Mouse (Mus musculus) ES-E14 (cell line): ENCODE measurements around the gene Sod3. TPM values are rescaled to one million over a fixed set of nuclear protein-coding genes. Genes with fewer than 3 reads are reported as not detected.

Source experiments
- DNase-seq: peaks from one replicate; pipeline ENCODE4 v3.0.0-alpha.2; 2013; ENCODE audit warnings: low read depth, low spot score
- H3K27ac ChIP-seq: 2 replicates; pipeline ENCODE4 v1.5.1; 2012; ENCODE audit warnings: low read depth, mild to moderate bottlenecking, low read length, moderate library complexity, mixed read lengths; ENCODE audit not compliant: poor library complexity, insufficient read depth, severe bottlenecking
- H3K36me3 ChIP-seq: 2 replicates; pipeline ENCODE4 v1.6.1; 2012; ENCODE audit warnings: mild to moderate bottlenecking, low read length, moderate library complexity, mixed read lengths; ENCODE audit not compliant: control insufficient read depth, poor library complexity, insufficient read depth, severe bottlenecking
- H3K4me1 ChIP-seq, 2 experiments: fragments of 150-350 bp in 1 of 2; sonication (generic) in 1 of 2; 2 replicates each; pipeline ENCODE4 v1.6.1; 2012; ENCODE audit warnings: low read length in 2 of 2, mild to moderate bottlenecking in 1 of 2, mixed read lengths in 1 of 2; ENCODE audit not compliant: control insufficient read depth in 2 of 2, insufficient read depth in 2 of 2, poor library complexity in 1 of 2
- H3K4me3 ChIP-seq, 2 experiments: fragments of 150-350 bp in 1 of 2; sonication (generic) in 1 of 2; 2 replicates each; pipeline ENCODE4 v1.5.1; 2012; ENCODE audit warnings: low read length in 2 of 2, low read depth in 1 of 2, mild to moderate bottlenecking in 1 of 2, mixed read lengths in 1 of 2; ENCODE audit not compliant: insufficient read depth in 1 of 2, poor library complexity in 1 of 2, severe bottlenecking in 1 of 2
- H3K9ac ChIP-seq: 2 replicates; pipeline ENCODE4 v1.6.1; 2012; ENCODE audit warnings: low read depth, mild to moderate bottlenecking, low read length, mixed read lengths; ENCODE audit not compliant: poor library complexity, insufficient read depth, severe bottlenecking
- H3K9me3 ChIP-seq: fragments of 150-350 bp; sonication (generic); 2 replicates; pipeline ENCODE4 v1.6.1; 2012; ENCODE audit warnings: low read depth, mild to moderate bottlenecking, low read length; ENCODE audit not compliant: control insufficient read depth, insufficient read depth
- CHD2 ChIP-seq: IDR thresholded peaks from 2 replicates; pipeline ENCODE4 v1.6.1; 2014; ENCODE audit warnings: mild to moderate bottlenecking, low read depth, low read length, inconsistent platforms
- HCFC1 ChIP-seq: IDR thresholded peaks from 2 replicates; pipeline ENCODE4 v1.6.1; 2012; ENCODE audit warnings: low read length, inconsistent platforms, borderline replicate concordance; ENCODE audit not compliant: insufficient read depth
- MAFK ChIP-seq: IDR thresholded peaks from 2 replicates; pipeline ENCODE4 v1.6.1; 2014; ENCODE audit warnings: mild to moderate bottlenecking, low read depth, low read length, inconsistent platforms; ENCODE audit not compliant: insufficient read depth
- ZC3H11A ChIP-seq: IDR thresholded peaks from 2 replicates; pipeline ENCODE4 v1.6.1; 2012; ENCODE audit warnings: low read depth, mild to moderate bottlenecking, inconsistent platforms, low read length, borderline replicate concordance
- ZNF384 ChIP-seq: IDR thresholded peaks from 2 replicates; pipeline ENCODE4 v1.6.1; 2012; ENCODE audit warnings: low read depth, low read length, inconsistent platforms
- in situ Hi-C, 2 experiments: fragments of 600-800 bp; cut with MboI; formaldehyde crosslinking; loops; one replicate each; pipeline ENCODE4 v1.15.1; 2025; ENCODE audit warnings: low sequenced_read_pairs in 2 of 2, inconsistent platforms in 1 of 2; ENCODE audit not compliant: unreplicated experiment in 2 of 2
- total RNA-seq: library from RNA; depleted of rRNA; stranded (reverse); fragments of 300-350 nt; gene quantifications from 2 replicates; pipeline ENCODE4 v1.2.3, GENCODE M21; 2012

The Sod3 gene
- total RNA-seq, 1 experiment = not detected

DNA sequence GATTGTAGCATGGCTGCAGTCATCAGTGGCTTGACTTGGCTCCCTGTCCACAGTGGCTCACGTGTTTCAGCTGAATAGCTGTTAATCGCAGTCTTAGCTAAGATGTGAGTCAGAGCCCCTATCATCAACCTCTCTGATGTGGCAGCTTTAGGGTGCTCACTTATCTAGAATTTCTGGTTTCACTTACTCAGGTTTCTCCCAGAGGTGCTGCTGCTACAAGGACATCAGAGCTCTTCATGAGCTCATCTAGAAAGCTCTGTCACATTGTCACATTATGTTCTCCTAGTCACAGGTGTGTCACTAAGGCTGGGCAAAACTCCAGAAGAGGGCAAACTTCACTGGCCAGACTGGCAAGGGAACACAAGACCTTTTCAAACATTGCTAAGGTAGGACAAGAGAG is 24.5 kb upstream of the Sod3 start:
- Histone ChIP-seq H3K27ac (no peak overlapping the region), H3K4me3 (no peak overlapping the region), H3K36me3 (no peaks in the 10 kb centered on the region), H3K9me3 (no peaks in the 10 kb centered on the region), H3K4me1 (no peaks in the 10 kb centered on the region), H3K9ac (no peak overlapping the region)
- in situ Hi-C loops = no loop called here
- DNase-seq = no peak
- no peak for TF ChIP-seq ZC3H11A
- no peak for TF ChIP-seq HCFC1
- TF ChIP-seq ZNF384 = no peak
- TF ChIP-seq CHD2 = no peak
- TF ChIP-seq MAFK = no peak

DNA sequence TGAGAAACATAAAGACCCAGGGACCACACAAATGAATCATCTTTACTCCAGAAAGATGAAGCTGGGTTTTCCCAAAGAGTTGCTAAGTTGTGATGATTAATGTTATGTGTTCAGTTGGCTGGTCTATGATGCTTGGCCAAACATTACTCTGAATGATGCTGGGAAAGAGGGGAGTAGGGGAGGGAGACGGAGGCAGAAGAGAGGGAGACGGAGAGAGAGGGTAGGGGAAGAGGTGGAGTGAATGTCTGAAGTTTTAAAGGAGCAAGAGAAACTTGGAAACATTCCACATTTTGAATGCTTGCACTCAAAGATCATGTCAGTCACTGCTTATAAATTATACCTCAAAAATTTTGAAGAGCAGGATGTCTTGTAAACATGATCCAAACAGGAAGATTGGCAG is 16.7 kb upstream of the Sod3 start:
- Histone ChIP-seq H3K9ac (no peak overlapping the region), H3K4me1 (no peaks in the 10 kb centered on the region), H3K9me3 (no peaks in the 10 kb centered on the region), H3K36me3 (no peaks in the 10 kb centered on the region), H3K4me3 (no peak overlapping the region), H3K27ac (no peak overlapping the region)
- no peak for DNase-seq
- in situ Hi-C loops = no loop called here
- TF ChIP-seq ZNF384 = no peak
- no peak for TF ChIP-seq CHD2
- TF ChIP-seq HCFC1 = no peak
- no peak for TF ChIP-seq MAFK
- TF ChIP-seq ZC3H11A = no peak

DNA sequence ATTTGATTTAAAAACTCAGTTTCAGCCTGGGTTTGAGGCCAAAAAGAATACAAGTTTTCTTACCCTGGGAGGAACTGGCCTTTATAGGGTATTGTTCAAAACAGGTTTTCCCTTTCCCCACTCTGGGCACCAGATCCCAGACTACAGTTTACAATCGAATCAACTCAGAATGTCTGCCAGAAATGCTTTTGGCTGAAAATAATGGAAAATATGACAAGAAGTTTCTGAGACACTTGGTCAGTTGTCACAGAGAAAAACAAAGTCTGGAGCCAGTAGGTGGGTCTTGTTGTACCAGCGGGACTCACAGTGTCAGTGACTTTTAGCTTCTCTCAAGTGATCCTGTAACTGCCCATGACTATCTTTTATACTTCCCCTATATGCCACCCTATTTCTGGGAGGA is 13.1 kb upstream of the Sod3 start:
- Histone ChIP-seq H3K4me1 (no peaks in the 10 kb centered on the region), H3K9me3 (no peaks in the 10 kb centered on the region), H3K4me3 (no peak overlapping the region), H3K9ac (no peak overlapping the region), H3K27ac (no peak overlapping the region), H3K36me3 (no peaks in the 10 kb centered on the region)
- in situ Hi-C loops = no loop called here
- TF ChIP-seq CHD2 (no peak), HCFC1 (no peak), ZC3H11A (no peak), ZNF384 (no peak), MAFK (no peak)
- no peak for DNase-seq

DNA sequence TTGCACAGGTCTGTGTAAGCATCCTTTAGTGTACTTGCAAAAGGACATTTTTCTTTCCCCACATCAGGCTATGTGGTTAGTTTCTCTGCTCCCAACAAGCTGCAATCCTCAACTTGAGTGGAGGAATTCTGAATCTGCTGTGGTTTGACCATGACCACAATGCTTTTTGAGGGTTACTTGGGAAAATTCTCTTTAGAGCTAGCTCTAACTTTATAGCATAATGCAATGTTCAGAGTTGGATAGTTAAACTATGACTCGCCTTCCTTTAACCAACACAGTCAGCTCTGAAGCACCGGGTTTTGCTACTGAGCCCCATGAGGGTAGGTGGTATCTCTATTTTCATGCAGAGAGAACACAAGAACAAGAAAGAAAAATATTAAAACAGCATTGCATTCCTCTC is 12.0 kb upstream of the Sod3 start:
- in situ Hi-C loops = no loop called here
- Histone ChIP-seq H3K4me3 (no peak overlapping the region), H3K4me1 (no peaks in the 10 kb centered on the region)

DNA sequence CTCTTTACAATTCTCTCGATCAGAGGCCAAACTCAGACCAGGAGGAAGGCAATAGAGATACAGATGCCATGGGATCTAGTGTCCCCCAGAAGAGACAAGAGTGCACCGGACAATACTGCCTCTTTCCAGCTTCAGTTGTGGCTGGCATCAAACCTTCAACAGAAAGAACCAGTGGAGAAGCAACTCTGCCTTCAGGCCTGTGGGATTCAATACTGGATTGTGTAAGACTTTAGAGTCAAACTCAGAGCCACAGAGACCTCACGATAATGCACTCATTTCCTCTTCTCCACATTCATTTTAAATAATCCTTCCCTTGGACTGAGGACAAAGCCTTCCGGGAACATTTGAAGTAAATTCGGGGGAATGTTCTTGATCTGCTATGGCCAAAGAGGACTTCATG is 10.9 kb upstream of the Sod3 start:
- no peak for TF ChIP-seq MAFK
- no peak for TF ChIP-seq ZC3H11A
- no peak for TF ChIP-seq ZNF384
- TF ChIP-seq HCFC1 = no peak
- TF ChIP-seq CHD2 = no peak
- in situ Hi-C loops = no loop called here

More for the DNA sequence above, 12.0 kb upstream of the Sod3 start:
- DNase-seq = no peak
- TF ChIP-seq ZC3H11A (no peak), HCFC1 (no peak), ZNF384 (no peak), CHD2 (no peak), MAFK (no peak)
- no peaks in the 10 kb centered on the region for H3K36me3 ChIP-seq
- H3K9me3 ChIP-seq = no peaks in the 10 kb centered on the region
- H3K9ac ChIP-seq = no peak overlapping the region
- H3K27ac ChIP-seq = no peak overlapping the region

More for the DNA sequence above, 10.9 kb upstream of the Sod3 start:
- Histone ChIP-seq H3K4me1 (no peaks in the 10 kb centered on the region), H3K36me3 (no peaks in the 10 kb centered on the region), H3K9me3 (no peaks in the 10 kb centered on the region), H3K27ac (no peak overlapping the region), H3K9ac (no peak overlapping the region), H3K4me3 (no peak overlapping the region)
- DNase-seq = no peak
